Mouse (Mus musculus) layer of hippocampus, adult 9-11 months (tissue): ENCODE measurements around the gene Polr2l.
A peak's percentile ranks its signal among the peaks of the same experiment; 100 is the strongest.

Source experiments
- DNase-seq: peaks from one replicate; pipeline ENCODE4 v3.0.0; 2022

Gene Polr2l

GRCm38 (mm10) chr7:141475011-141475804 lies at the start of gene Polr2l, which contains the start of gene Tspan4:
Polr2l (minus strand) TSS chr7:141475132.
Tspan4 (plus strand) TSS chr7:141475240.
- peak; percentile 79 for DNase-seq

GRCm38 (mm10) chr7:141524271-141524670 lies 49.3 kb upstream of the Polr2l start:
- DNase-seq: no peak

- no peak for DNase-seq
Observed at GRCm38 (mm10) chr7:141523007-141523406, 48.1 kb upstream of the Polr2l start.

- no peak for DNase-seq
Observed at GRCm38 (mm10) chr7:141519795-141520194, 44.9 kb upstream of the Polr2l start.

GRCm38 (mm10) chr7:141518926-141519325 lies 44.0 kb upstream of the Polr2l start:
- DNase-seq: no peak

- no peak for DNase-seq
Observed at GRCm38 (mm10) chr7:141518296-141518695, 43.4 kb upstream of the Polr2l start.

- no peak for DNase-seq
Observed at GRCm38 (mm10) chr7:141517638-141518037, 42.7 kb upstream of the Polr2l start.

- no peak for DNase-seq
Observed at GRCm38 (mm10) chr7:141510681-141511191, 35.8 kb upstream of the Polr2l start.

GRCm38 (mm10) chr7:141510196-141510595 lies 35.3 kb upstream of the Polr2l start:
- peak; percentile 34 for DNase-seq

GRCm38 (mm10) chr7:141508160-141508559 lies 33.2 kb upstream of the Polr2l start:
- DNase-seq: no peak

GRCm38 (mm10) chr7:141506278-141506677 lies 31.3 kb upstream of the Polr2l start:
- no peak for DNase-seq

GRCm38 (mm10) chr7:141502556-141502905 lies 27.6 kb upstream of the Polr2l start:
- no peak for DNase-seq

- DNase-seq: no peak
Observed at GRCm38 (mm10) chr7:141501820-141502555, 27.1 kb upstream of the Polr2l start.

GRCm38 (mm10) chr7:141497600-141497999 lies 22.7 kb upstream of the Polr2l start:
- DNase-seq: no peak

- DNase-seq: no peak
Observed at GRCm38 (mm10) chr7:141495940-141496339, 21.0 kb upstream of the Polr2l start.

GRCm38 (mm10) chr7:141495379-141495778 lies 20.4 kb upstream of the Polr2l start:
- DNase-seq: no peak

- DNase-seq: no peak
Observed at GRCm38 (mm10) chr7:141493729-141494128, 18.8 kb upstream of the Polr2l start.

GRCm38 (mm10) chr7:141492738-141493137 lies 17.8 kb upstream of the Polr2l start:
- DNase-seq: no peak

GRCm38 (mm10) chr7:141491151-141491550 lies 16.2 kb upstream of the Polr2l start:
- no peak for DNase-seq

GRCm38 (mm10) chr7:141487141-141487540 lies 12.2 kb upstream of the Polr2l start:
- no peak for DNase-seq

GRCm38 (mm10) chr7:141486239-141486638 lies 11.3 kb upstream of the Polr2l start:
- no peak for DNase-seq

- DNase-seq: no peak
Observed at GRCm38 (mm10) chr7:141485606-141486005, 10.7 kb upstream of the Polr2l start.

GRCm38 (mm10) chr7:141485186-141485585 lies 10.3 kb upstream of the Polr2l start:
- no peak for DNase-seq
